Mouse (Mus musculus) ES-E14 (cell line): Measurements from ENCODE around the gene Litaf. TPM values are rescaled to one million over a fixed set of nuclear protein-coding genes. Genes with fewer than 3 reads are reported as not detected.

Source experiments
- DNase-seq: peaks from one replicate; pipeline ENCODE4 v3.0.0-alpha.2; 2013; ENCODE audit warnings: low read depth, low spot score
- H3K27ac ChIP-seq: 2 replicates; pipeline ENCODE4 v1.5.1; 2012; ENCODE audit warnings: low read depth, mild to moderate bottlenecking, low read length, moderate library complexity, mixed read lengths; ENCODE audit not compliant: poor library complexity, insufficient read depth, severe bottlenecking
- H3K36me3 ChIP-seq: 2 replicates; pipeline ENCODE4 v1.6.1; 2012; ENCODE audit warnings: mild to moderate bottlenecking, low read length, moderate library complexity, mixed read lengths; ENCODE audit not compliant: control insufficient read depth, poor library complexity, insufficient read depth, severe bottlenecking
- H3K4me1 ChIP-seq, 2 experiments: fragments of 150-350 bp in 1 of 2; sonication (generic) in 1 of 2; 2 replicates each; pipeline ENCODE4 v1.6.1; 2012; ENCODE audit warnings: low read length in 2 of 2, mild to moderate bottlenecking in 1 of 2, mixed read lengths in 1 of 2; ENCODE audit not compliant: control insufficient read depth in 2 of 2, insufficient read depth in 2 of 2, poor library complexity in 1 of 2
- H3K4me3 ChIP-seq, 2 experiments: fragments of 150-350 bp in 1 of 2; sonication (generic) in 1 of 2; 2 replicates each; pipeline ENCODE4 v1.5.1; 2012; ENCODE audit warnings: low read length in 2 of 2, low read depth in 1 of 2, mild to moderate bottlenecking in 1 of 2, mixed read lengths in 1 of 2; ENCODE audit not compliant: insufficient read depth in 1 of 2, poor library complexity in 1 of 2, severe bottlenecking in 1 of 2
- H3K9ac ChIP-seq: 2 replicates; pipeline ENCODE4 v1.6.1; 2012; ENCODE audit warnings: low read depth, mild to moderate bottlenecking, low read length, mixed read lengths; ENCODE audit not compliant: poor library complexity, insufficient read depth, severe bottlenecking
- H3K9me3 ChIP-seq: fragments of 150-350 bp; sonication (generic); 2 replicates; pipeline ENCODE4 v1.6.1; 2012; ENCODE audit warnings: low read depth, mild to moderate bottlenecking, low read length; ENCODE audit not compliant: control insufficient read depth, insufficient read depth
- CHD2 ChIP-seq: IDR thresholded peaks from 2 replicates; pipeline ENCODE4 v1.6.1; 2014; ENCODE audit warnings: mild to moderate bottlenecking, low read depth, low read length, inconsistent platforms
- HCFC1 ChIP-seq: IDR thresholded peaks from 2 replicates; pipeline ENCODE4 v1.6.1; 2012; ENCODE audit warnings: low read length, inconsistent platforms, borderline replicate concordance; ENCODE audit not compliant: insufficient read depth
- MAFK ChIP-seq: IDR thresholded peaks from 2 replicates; pipeline ENCODE4 v1.6.1; 2014; ENCODE audit warnings: mild to moderate bottlenecking, low read depth, low read length, inconsistent platforms; ENCODE audit not compliant: insufficient read depth
- ZC3H11A ChIP-seq: IDR thresholded peaks from 2 replicates; pipeline ENCODE4 v1.6.1; 2012; ENCODE audit warnings: low read depth, mild to moderate bottlenecking, inconsistent platforms, low read length, borderline replicate concordance
- ZNF384 ChIP-seq: IDR thresholded peaks from 2 replicates; pipeline ENCODE4 v1.6.1; 2012; ENCODE audit warnings: low read depth, low read length, inconsistent platforms
- in situ Hi-C, 2 experiments: fragments of 600-800 bp; cut with MboI; formaldehyde crosslinking; loops; one replicate each; pipeline ENCODE4 v1.15.1; 2025; ENCODE audit warnings: low sequenced_read_pairs in 2 of 2, inconsistent platforms in 1 of 2; ENCODE audit not compliant: unreplicated experiment in 2 of 2
- total RNA-seq: library from RNA; depleted of rRNA; stranded (reverse); fragments of 300-350 nt; gene quantifications from 2 replicates; pipeline ENCODE4 v1.2.3, GENCODE M21; 2012

Litaf gene
- total RNA-seq, 1 experiment, result 25.9 TPM

DNA sequence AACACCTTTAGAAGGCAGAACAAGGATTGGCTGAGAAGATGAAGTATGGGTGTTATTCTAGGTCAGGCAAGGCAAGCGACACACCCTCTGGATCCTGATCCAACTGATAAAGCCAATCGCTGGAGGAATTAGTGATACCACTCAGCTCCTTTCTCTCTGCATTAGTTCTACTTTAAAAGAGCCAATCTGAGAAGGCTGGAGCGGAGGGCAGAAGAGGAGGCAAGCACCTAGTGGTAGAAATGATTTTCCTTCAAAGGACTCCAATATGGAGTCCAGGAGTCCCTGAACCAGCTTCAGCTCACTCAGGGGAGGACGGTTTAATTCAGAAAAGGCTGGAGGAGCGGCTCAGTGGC is 74.2 kb downstream of the Litaf start:
- TF ChIP-seq ZC3H11A (no peak), MAFK (no peak), CHD2 (no peak), ZNF384 (no peak), HCFC1 (no peak)
- no peak overlapping the region for H3K27ac ChIP-seq
- in situ Hi-C loops, result no loop called here

DNA sequence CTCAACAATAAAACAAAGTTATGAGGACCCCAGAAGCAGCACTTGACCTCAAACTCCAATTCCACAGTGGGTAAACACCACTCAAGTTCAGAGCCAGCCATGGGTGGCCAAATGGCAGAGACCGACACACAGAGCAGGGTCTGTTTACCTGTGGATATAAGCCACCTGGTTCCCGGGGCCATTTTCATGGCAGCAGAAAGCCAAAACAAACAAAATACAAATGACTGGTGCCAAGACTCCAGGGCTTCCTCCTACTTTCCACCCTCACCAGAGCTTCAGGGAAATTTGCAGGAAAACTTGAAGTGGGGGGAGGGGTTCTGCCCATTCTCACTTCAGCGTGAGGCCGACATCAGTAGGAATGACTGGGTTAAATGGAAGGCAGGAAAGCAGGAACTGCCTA is 75.2 kb downstream of the Litaf start:
- Histone ChIP-seq H3K4me3 (no peak overlapping the region), H3K36me3 (no peaks in the 10 kb centered on the region; the same call in 1 of the 2 replicates), H3K27ac (no peak overlapping the region), H3K9ac (no peak overlapping the region), H3K9me3 (no peaks in the 10 kb centered on the region), H3K4me1 (0 out of 4 replicates have a peak, but pooled peaks cover 0 to 2% of the 10 kb centered on the region in 2 experiments)
- DNase-seq, result no peak
- TF ChIP-seq CHD2 (no peak), MAFK (no peak), ZNF384 (no peak), ZC3H11A (no peak)
- in situ Hi-C loops, result no loop called here

More for the DNA sequence above, 74.2 kb downstream of the Litaf start:
- DNase-seq, result no peak
- Histone ChIP-seq H3K36me3 (no peaks in the 10 kb centered on the region; the same call in 1 of the 2 replicates), H3K9ac (peak overlapping the region; percentile 75), H3K4me1 (0 out of 4 replicates have a peak, but pooled peaks cover 0 to 2% of the 10 kb centered on the region in 2 experiments), H3K4me3 (peak overlapping the region; percentile 76 to 77), H3K9me3 (no peaks in the 10 kb centered on the region)

DNA sequence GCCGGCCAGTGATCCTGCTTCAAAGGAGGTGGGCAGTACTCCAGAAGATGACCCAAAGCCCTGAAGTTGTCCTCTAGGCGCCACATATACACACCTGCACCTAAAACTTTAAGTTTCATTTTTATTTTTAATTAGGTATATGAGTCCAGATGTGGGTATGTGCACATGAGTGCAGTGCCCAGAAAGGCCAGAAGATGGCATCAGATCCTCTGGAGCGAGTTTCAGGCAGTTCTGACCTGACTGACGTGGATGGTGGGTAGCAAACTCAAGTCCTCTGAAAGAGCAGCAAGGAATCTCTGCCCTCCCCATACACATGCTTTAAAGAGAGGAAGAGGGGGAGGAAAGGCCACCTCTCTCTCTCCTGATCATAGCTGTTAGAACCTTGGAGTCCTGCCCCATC is 76.1 kb downstream of the Litaf start:
- Histone ChIP-seq H3K9me3 (no peaks in the 10 kb centered on the region), H3K27ac (no peak overlapping the region), H3K4me3 (no peak overlapping the region), H3K36me3 (no peaks in the 10 kb centered on the region; the same call in 1 of the 2 replicates), H3K4me1 (0 out of 4 replicates have a peak, but pooled peaks cover 0 to 2% of the 10 kb centered on the region in 2 experiments), H3K9ac (no peak overlapping the region)
- no peak for DNase-seq
- in situ Hi-C loops, result no loop called here
- TF ChIP-seq CHD2, result no peak

DNA sequence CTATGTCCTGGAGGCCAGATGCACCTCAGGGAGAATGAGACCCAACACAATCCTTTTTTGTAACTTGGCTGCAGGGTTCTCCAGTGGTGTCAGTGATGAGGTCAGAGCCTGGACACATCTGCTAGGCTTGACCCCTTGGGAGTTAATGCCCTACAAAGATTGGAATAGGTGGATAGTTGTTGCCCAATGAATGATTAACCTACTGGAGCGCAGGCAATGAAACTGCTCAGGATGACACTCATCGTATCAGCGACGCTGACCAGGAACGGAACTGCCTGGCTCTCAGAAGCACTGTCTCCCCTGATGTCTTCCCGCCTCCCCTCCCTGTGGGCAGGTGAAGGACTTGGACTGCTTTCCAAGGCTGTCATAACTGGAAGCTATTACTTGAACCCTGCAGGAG is 76.6 kb downstream of the Litaf start:
- in situ Hi-C loops, result no loop called here
- TF ChIP-seq ZNF384 (no peak), MAFK (no peak), CHD2 (no peak), ZC3H11A (no peak), HCFC1 (no peak)
- Histone ChIP-seq H3K27ac (no peak overlapping the region), H3K4me3 (no peak overlapping the region), H3K9ac (no peak overlapping the region), H3K4me1 (0 out of 4 replicates have a peak, but pooled peaks cover 0 to 2% of the 10 kb centered on the region in 2 experiments), H3K9me3 (no peaks in the 10 kb centered on the region), H3K36me3 (no peaks in the 10 kb centered on the region; the same call in 1 of the 2 replicates)
- no peak for DNase-seq

DNA sequence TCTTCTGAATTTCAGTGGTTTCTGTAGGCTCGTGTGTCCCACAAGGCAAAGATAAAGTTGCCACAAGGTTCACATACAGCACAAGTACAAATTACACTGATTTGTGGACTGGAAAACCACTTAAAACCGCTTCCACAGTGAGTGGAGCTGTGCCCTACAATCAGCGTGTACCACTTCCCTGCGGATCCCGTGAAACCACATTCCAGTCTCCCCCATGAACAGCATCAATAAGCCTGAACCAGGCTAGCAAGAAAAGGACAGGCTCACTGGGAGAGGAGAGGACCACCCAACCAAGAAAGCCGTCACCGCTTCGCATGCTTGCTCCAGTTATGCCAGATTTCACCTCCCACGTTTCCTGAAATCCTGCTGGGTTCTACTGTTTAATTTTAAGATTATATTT is 77.7 kb downstream of the Litaf start:
- H3K27ac ChIP-seq, result no peak overlapping the region
- in situ Hi-C loops, result no loop called here

More for the DNA sequence above, 77.7 kb downstream of the Litaf start:
- TF ChIP-seq ZNF384 (no peak), ZC3H11A (no peak), HCFC1 (no peak), MAFK (no peak), CHD2 (no peak)
- Histone ChIP-seq H3K4me1 (no peaks in the 10 kb centered on the region; a peak in 1 of 4 replicates), H3K4me3 (no peak overlapping the region), H3K9me3 (no peaks in the 10 kb centered on the region), H3K9ac (no peak overlapping the region), H3K36me3 (no peaks in the 10 kb centered on the region; the same call in 1 of the 2 replicates)
- DNase-seq, result no peak
